Mouse (Mus musculus) layer of hippocampus, postnatal 25 days (tissue): ENCODE measurements around the gene Gsg1. TPM values are rescaled to one million over a fixed set of nuclear protein-coding genes. Genes with fewer than 3 reads are reported as not detected.
A peak's percentile ranks its signal among the peaks of the same experiment; 100 is the strongest.

ENCODE experiments used
- DNase-seq, 2 experiments: peaks; one replicate each; pipeline ENCODE4 v3.0.0; 2022; ENCODE audit warnings: mixed read lengths in 2 of 2, low spot score in 1 of 2; ENCODE audit errors: extremely low spot score in 1 of 2
- total RNA-seq, 2 experiments: library from RNA; stranded (reverse); gene quantifications; 2 replicates each; pipeline ENCODE4 v1.2.3; 2021

The Gsg1 gene
- total RNA-seq, 2 experiments from 2014 or later, result not detected

DNA sequence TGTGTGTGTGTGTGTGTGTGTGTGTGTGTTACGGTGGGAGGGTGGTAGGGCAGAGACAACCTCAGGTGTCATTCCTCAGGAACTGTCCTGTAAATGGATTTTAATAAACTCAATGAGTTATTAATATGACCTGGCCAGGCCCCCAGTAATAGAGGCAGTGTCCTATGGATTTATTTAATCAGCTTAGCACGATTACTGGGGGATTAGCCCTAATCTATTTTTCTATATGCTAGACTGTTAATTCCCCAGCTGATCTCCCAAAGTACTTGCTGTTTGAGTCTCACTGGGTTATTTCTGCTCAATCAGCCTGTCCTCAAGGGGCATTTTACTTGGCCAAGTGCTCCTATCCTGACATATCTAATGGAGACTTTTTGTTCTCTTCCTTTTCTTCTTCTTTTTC is 41.5 kb downstream of the Gsg1 start:
- no peak for DNase-seq

DNA sequence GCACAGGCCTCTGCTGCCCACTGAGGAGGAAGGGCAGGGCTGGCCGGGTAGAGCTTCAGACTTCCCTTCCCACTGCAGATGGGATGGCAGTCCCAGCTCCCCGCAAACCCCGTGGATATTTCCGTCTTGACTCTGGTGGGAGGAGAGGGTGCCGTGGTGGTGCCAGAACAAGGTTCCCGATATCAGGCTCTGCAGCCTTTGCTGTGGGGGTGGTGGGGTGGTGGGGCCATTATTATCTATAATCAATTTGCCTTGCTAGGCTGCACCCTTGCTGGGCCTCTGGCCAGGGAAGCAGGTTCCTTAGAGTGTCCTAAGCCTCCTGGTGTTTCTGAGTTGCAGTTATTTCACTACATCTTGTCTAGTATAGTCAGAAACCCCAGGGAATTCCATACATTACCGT is 43.0 kb downstream of the Gsg1 start:
- no peak for DNase-seq

GRCm38 (mm10) chr6:135206909-135207308 is 47.2 kb downstream of the Gsg1 start:
- DNase-seq, result no peak

DNA sequence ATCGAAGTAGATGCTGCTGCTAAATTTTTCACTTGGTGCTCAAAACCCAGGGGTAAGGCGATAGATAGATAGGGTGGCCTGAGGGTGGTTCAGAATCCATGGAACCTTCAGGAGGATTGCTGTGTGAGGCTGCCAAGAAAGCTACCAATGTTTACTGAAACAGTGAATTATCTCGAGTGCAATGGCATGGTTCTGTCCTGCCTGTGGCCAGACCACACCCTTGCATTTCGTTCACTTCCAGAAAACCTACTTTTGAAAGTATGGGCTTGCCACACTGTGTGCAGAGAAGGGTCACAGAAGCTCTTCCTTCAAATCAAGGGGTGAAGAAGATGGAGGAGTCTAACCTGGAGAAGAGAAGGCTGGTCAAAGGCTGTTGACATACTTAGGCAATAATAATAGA is 48.3 kb downstream of the Gsg1 start:
- no peak for DNase-seq

- no peak for DNase-seq
These were observed 49.3 kb downstream of the Gsg1 start for GRCm38 (mm10) chr6:135204869-135205268.

DNA sequence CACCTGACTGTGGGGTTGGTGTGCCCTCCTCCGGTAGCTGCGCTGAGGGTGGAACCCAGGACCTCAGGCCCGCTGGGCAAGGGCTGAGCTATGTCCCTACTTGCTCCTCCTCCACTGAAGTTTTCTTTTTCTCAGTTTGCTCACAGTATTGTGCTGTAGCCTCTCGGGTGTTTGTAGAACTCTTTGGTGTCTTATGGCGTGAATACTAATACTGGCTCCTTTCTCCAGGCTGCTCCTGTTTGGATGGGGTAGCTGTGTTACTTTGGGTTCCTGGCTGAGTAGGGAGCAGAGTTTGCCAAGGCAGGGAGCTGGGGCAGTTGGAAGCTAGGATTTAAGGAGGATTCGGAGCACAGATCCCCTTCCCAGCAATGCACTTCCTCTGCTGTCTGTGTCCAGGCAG is 50.4 kb downstream of the Gsg1 start:
- no peak for DNase-seq

DNA sequence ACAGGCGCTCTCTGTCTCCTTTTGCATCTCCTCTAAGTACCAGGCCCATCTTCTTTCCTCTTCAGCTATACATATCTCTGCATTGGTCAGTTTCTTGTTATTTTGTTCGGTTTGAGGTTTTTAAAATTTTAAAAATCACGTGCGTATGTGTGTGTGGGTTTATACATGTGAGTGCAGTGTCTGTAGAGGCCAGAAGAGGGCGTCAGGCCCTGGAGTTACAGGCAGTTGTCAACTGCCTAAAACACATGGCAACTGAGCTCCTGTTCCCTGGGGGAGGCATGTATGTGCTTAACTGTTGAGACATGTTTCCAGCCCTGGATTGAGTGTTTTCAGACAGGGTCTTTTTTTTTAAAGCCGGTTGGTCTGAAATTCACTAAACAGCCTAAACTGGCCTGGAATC is 51.5 kb downstream of the Gsg1 start:
- DNase-seq, result no peak

DNA sequence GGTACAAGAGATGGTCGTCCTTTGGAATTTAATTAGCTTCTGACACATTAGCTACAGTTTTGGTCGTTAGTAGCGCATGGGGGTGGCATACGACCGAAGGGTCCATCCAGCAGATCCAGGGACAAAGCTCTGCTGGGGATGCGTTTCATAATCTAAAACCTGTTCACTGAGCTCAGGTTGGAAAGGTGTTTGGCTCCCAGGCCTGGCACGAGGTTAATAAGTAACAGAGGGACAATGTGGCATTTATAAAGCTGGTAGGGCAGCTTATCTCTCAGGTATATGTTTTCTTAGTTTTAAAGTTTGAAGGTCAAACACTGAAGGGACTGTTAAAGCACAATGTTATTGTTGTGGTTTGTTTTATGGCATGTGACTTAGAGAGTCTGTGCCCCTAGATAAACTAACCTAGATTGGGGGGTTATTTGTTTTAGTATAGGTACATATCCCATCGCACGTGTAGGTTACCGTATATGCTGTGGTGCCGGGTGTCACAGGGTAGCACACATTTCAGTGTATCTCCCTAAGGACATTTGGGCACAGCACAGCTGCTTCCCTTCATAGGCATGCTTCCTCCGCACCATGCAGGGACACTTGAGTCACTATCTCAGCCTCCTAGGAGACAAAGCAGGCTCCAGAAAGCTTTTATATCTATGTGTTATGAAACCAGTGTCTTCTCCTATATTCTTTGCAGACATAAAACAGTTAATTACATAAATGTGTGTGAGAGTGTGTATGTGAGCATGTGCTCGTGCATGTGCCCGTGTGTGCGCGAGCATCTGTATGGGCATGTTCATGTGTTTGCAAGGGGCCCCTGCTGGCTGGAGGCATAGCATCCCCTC is 53.8 kb downstream of the Gsg1 start:
- no peak for DNase-seq

GRCm38 (mm10) chr6:135198726-135199125 is 55.4 kb downstream of the Gsg1 start:
- DNase-seq, result no peak

DNA sequence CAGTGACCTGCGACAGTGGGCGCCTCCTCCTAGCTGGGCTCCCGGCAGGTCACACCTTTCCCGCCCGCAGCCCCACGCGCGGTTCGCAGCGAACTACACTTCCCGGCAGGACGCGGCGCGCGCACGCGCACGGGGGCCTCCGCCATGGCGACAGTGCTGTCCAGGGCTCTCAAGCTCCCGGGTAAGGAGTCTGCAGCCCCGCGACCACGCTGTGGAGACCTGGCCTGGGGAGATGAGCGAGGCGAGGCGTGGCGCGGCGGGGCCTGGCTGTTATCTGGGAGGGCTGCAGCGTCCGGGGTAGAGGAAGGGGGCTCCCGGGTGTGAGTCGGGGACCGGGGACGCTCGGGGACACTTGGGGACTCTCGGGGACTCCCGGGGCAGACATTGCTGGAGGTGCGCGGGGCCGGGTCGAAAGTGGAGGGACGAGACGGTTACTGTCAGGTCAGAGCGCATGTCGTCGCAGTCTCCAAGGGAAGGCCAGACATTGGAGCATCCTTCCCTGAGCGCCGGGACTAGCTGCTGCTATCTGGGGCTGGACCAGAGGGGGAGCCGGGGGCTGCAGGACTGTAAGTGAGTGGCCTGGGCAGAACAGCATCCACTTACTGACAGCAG is 56.1 kb downstream of the Gsg1 start, which contains the start of the genes Fam234b and Hebp1:
Gene Fam234b, plus strand, starts transcription at position 57 of the 612 bp plus-strand sequence.
Gene Hebp1, minus strand, starts transcription at position 102 of the 612 bp plus-strand sequence.
- peak; percentile 81 to 83 for DNase-seq

DNA sequence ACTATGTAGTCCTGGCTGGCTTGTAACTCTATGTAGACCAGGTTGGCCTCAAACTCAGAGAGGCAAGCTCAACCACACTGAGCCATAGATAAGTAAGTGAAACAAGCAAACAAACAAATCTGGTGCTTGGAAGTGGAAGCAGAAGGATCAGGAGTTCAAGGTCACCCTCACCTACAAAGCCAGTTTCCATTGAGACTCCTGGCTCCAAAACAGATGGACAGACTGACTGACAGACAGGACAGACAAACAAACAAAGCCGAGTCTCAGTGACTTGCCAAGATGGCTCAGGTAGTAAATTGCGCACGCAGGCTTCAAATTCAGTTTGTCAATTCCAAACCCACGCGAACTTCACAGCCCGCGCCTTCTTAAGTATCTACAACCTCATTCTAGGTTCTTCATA is 56.7 kb downstream of the Gsg1 start:
- DNase-seq, result no peak

GRCm38 (mm10) chr6:135196707-135197106 is 57.4 kb downstream of the Gsg1 start:
- DNase-seq, result no peak

DNA sequence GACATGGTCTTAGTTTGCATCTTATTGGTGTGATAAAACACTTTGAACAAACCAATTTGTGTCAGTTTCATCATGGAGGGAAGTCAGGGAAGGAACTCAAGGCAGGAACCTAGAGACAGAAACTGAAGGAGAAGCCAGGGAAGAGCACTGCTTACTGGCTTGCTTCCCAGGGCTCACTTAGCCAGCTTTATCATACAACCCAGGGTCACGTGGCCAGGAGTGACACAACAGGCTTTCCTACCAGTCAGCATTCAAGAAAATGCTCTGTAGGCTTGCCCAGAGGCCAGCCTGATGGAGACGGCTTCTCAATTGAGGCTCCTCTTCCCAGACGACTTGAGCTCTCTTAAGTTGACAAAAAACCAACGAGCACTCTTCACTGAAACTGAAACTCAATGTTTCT is 59.2 kb downstream of the Gsg1 start:
- no peak for DNase-seq

GRCm38 (mm10) chr6:135193733-135194132 is 60.4 kb downstream of the Gsg1 start:
- no peak for DNase-seq

- no peak for DNase-seq
These were observed 61.2 kb downstream of the Gsg1 start for GRCm38 (mm10) chr6:135192993-135193392.

- no peak for DNase-seq
These were observed 62.2 kb downstream of the Gsg1 start for GRCm38 (mm10) chr6:135191906-135192305.

DNA sequence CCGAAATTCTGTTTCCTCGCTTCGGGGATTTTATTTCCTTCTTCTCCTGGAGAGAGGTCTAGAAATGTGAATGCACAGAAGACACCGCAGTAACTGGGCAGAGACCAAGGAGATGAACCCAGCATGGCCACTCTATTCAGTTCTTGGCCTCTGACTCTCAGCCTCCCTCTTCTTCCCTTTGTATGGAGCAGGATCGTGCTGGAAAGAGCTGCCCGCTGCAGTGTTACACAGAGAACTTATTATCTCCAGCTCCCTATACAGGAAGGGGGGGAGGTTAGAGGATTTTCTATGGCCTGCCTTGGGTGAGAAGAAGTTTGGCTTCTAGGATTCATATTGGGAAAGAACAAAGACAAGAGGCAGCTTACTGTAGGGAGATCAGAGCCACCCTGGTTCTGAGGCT is 64.0 kb downstream of the Gsg1 start:
- DNase-seq, result no peak

GRCm38 (mm10) chr6:135188629-135189028 is 65.5 kb downstream of the Gsg1 start:
- DNase-seq, result no peak
